Comparison of ENCODE assay signal across 14 mouse cellular contexts in the genomic region with DNA sequence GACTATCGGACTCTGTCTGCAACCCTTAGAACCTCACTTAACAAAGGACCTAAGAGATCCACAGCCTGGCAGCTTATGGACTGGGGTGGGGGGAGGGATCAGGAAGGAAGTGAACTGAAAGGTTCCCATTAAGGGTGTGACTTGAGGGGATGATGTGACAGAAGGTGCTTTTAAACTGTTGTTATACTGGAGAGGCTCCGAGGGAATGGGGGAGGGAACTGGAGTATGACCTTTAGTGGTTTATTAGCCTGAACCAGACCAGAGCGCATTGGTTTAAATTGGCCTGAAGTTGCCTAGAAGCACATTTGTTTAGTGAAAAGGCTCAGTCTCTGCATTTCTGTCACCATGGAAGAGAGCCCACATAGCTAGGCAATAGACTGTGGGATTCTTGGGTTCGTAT. TPM values are rescaled to one million over a fixed set of nuclear protein-coding genes. Genes with fewer than 3 reads are reported as not detected.
DNase-seq lines count a peak whose midpoint lies in the region; ATAC-seq and TF ChIP-seq lines count a peak whose summit lies in the region.
"Had no signal": no experiment of that assay in that cellular context is flagged by ENCODE, and none has a peak within 500 bp of the region (broad histone marks: within the 10 kb centered on the region; RNA-seq: fewer than 3 reads in every experiment).

No protein-coding gene starts in this region.

- ATAC-seq in intestine, postnatal 0 days: peak; percentile 54; the same call in 1 of the 2 replicates
- ATAC-seq in limb, embryonic 13.5 days (ENCODE audit: low FRiP score, low read depth): peak; percentile 36; the same call in 1 of the 2 replicates

- H3K9ac ChIP-seq in intestine, postnatal 0 days (ENCODE audit: low read depth, low read length): no peak overlapping the region
- H3K9ac ChIP-seq in limb, embryonic 13.5 days: no peak overlapping the region
- H3K9ac ChIP-seq: hindbrain, embryonic 14.5 days had no signal

- no peaks in the 10 kb centered on the region for H3K27me3 ChIP-seq in kidney, adult 2 months (replicated peaks; ENCODE audit: control insufficient read depth, insufficient read depth, low read length)
- no peaks in the 10 kb centered on the region for H3K27me3 ChIP-seq in intestine, postnatal 0 days (replicated peaks; ENCODE audit: control insufficient read depth, insufficient read depth, low read length)
- H3K27me3 ChIP-seq in limb, embryonic 13.5 days: no peaks in the 10 kb centered on the region

- TF ChIP-seq POLR2A in kidney, adult 2 months (IDR thresholded peaks at IDR 0.05; ENCODE audit: low read depth, low read length): no peak
- TF ChIP-seq POLR2A in brain, embryonic 14.5 days (IDR thresholded peaks at IDR 0.05; ENCODE audit: borderline replicate concordance, extremely low read depth, insufficient read depth, insufficient read length, poor library complexity, severe bottlenecking): no peak

- H3K9me3 ChIP-seq in intestine, postnatal 0 days (ENCODE audit: control insufficient read depth): no peaks in the 10 kb centered on the region
- H3K9me3 ChIP-seq in limb, embryonic 13.5 days: no peaks in the 10 kb centered on the region

- H3K4me3 ChIP-seq in kidney, adult 2 months (ENCODE audit: insufficient read depth, low read depth, low read length): no peak overlapping the region
- H3K4me3 ChIP-seq in intestine, postnatal 0 days (ENCODE audit: low read depth, low read length): no peak overlapping the region
- no peak overlapping the region for H3K4me3 ChIP-seq in limb, embryonic 13.5 days
- H3K4me3 ChIP-seq: erythroblast, embryonic 14.5 days had no signal

- no peak overlapping the region; the same call in 1 of the 2 replicates for H3K27ac ChIP-seq in kidney, adult 2 months (ENCODE audit: insufficient read depth, low read depth, low read length)
- H3K27ac ChIP-seq in intestine, postnatal 0 days (ENCODE audit: low read depth, low read length): no peak overlapping the region
- H3K27ac ChIP-seq in limb, embryonic 13.5 days: no peak overlapping the region
- H3K27ac ChIP-seq: hindbrain, embryonic 14.5 days had no signal

- peak; percentile 36 for DNase-seq in kidney, adult 2 months
- DNase-seq in kidney, postnatal 10 days: no peak
- peak; percentile 7 for DNase-seq in brain, embryonic 14.5 days (ENCODE audit: low read depth)
- no peak for DNase-seq in cerebellum, postnatal 14 days
- DNase-seq in right cerebral cortex, postnatal 4 days: no peak
- no peak for DNase-seq in urinary bladder, postnatal 10 days (ENCODE audit: low spot score)
- DNase-seq: adrenal gland, adult 2 months; lung, postnatal 4 days; thymus, adult 18-20 months had no signal

- H3K36me3 ChIP-seq in kidney, adult 2 months (ENCODE audit: control insufficient read depth, insufficient read depth, low read length): no peaks in the 10 kb centered on the region
- no peaks in the 10 kb centered on the region for H3K36me3 ChIP-seq in intestine, postnatal 0 days (ENCODE audit: control insufficient read depth, insufficient read depth)
- H3K36me3 ChIP-seq in limb, embryonic 13.5 days: 0 out of 2 replicates have a peak, but pooled peaks cover 4% of the 10 kb centered on the region

- 36% methylated on average over 4 of the region's 4 CpGs for WGBS in kidney, adult 2 months
- 56% methylated on average over 4 of the region's 4 CpGs for WGBS in intestine, postnatal 0 days
- 37% methylated on average over 4 of the region's 4 CpGs for WGBS in limb, embryonic 13.5 days

- peaks cover 7% of the 10 kb centered on the region for H3K4me1 ChIP-seq in kidney, adult 2 months (ENCODE audit: control insufficient read depth, insufficient read depth, low read length)
- H3K4me1 ChIP-seq in intestine, postnatal 0 days (replicated peaks; ENCODE audit: control insufficient read depth, insufficient read depth, low read length): no peaks in the 10 kb centered on the region
- 0 out of 2 replicates have a peak, but pooled peaks cover 5% of the 10 kb centered on the region for H3K4me1 ChIP-seq in limb, embryonic 13.5 days

- TF ChIP-seq CTCF in kidney, adult 2 months (conservative IDR thresholded peaks at IDR 0.05; ENCODE audit: insufficient read depth, insufficient read length, low read depth, low read length): no peak
- TF ChIP-seq CTCF in brain, embryonic 14.5 days (IDR thresholded peaks at IDR 0.05; ENCODE audit: borderline replicate concordance, extremely low read depth, insufficient read depth, insufficient read length): no peak
- no peak for TF ChIP-seq CTCF in intestine, postnatal 0 days (IDR thresholded peaks at IDR 0.05; ENCODE audit: low read depth)

- no peak overlapping the region for H3K4me2 ChIP-seq in intestine, postnatal 0 days (replicated peaks; ENCODE audit: low read depth)
- no peak overlapping the region for H3K4me2 ChIP-seq in limb, embryonic 13.5 days (replicated peaks)
- H3K4me2 ChIP-seq: hindbrain, embryonic 14.5 days had no signal

RNA-seq across cellular contexts. Expression of a gene that starts 13.0 kb away (rescaled TPM):
- 8.6 and 9.6 TPM in 2 replicates for polyA plus RNA-seq in kidney, adult 2 months (2012; rRNA removed)
- polyA plus RNA-seq in brain, embryonic 14.5 days (2012; rRNA removed): 52.0 and 63.7 TPM in 2 replicates
- 12.7 and 13.9 TPM in 2 replicates for polyA plus RNA-seq in intestine, postnatal 0 days (2015; fragmentation: Nextera tagmentation; extraction: Ambion mirVana)
- 25.3 and 26.6 TPM in 2 replicates for polyA plus RNA-seq in limb, embryonic 13.5 days (2015; fragmentation: Nextera tagmentation; extraction: Ambion mirVana)

RNA-seq across cellular contexts. Expression of a gene that starts 19.9 kb away (rescaled TPM):
- not detected in 2 replicates for polyA plus RNA-seq in kidney, adult 2 months (2012; rRNA removed)
- not detected in 2 replicates for polyA plus RNA-seq in brain, embryonic 14.5 days (2012; rRNA removed)
- polyA plus RNA-seq in intestine, postnatal 0 days (2015; fragmentation: Nextera tagmentation; extraction: Ambion mirVana): 0.69 and 0.77 TPM in 2 replicates
- polyA plus RNA-seq in limb, embryonic 13.5 days (2015; fragmentation: Nextera tagmentation; extraction: Ambion mirVana): 2.9 and 5.6 TPM in 2 replicates
- polyA plus RNA-seq: adrenal gland, adult 2 months; erythroblast, embryonic 14.5 days; spleen, adult 2 months had no signal

RNA-seq across cellular contexts. Expression of a gene that starts 56.9 kb away (rescaled TPM):
- polyA plus RNA-seq in kidney, adult 2 months (2012; rRNA removed): not detected in 2 replicates
- polyA plus RNA-seq in brain, embryonic 14.5 days (2012; rRNA removed): not detected in 2 replicates
- polyA plus RNA-seq in intestine, postnatal 0 days (2015; fragmentation: Nextera tagmentation; extraction: Ambion mirVana): not detected in 2 replicates
- not detected in 2 replicates for polyA plus RNA-seq in limb, embryonic 13.5 days (2015; fragmentation: Nextera tagmentation; extraction: Ambion mirVana)
- polyA plus RNA-seq: adrenal gland, adult 2 months; erythroblast, embryonic 14.5 days; hindbrain, embryonic 14.5 days; spleen, adult 2 months had no signal

Comparison
In these comparisons a context has a peak if more than half of its experiments do, and no peak if none do; other contexts are left out.
1. DNase-seq: peak in kidney, adult 2 months (single experiment) and brain, embryonic 14.5 days (single experiment); none in kidney, postnatal 10 days (single experiment), cerebellum, postnatal 14 days (0 of 2), right cerebral cortex, postnatal 4 days (single experiment) and urinary bladder, postnatal 10 days (single experiment).